Mouse (Mus musculus): ENCODE measurements around the gene Olfr726. TPM values are rescaled to one million over a fixed set of nuclear protein-coding genes. Genes with fewer than 3 reads are reported as not detected.
A peak's percentile ranks its signal among the peaks of the same experiment; 100 is the strongest.

Gene Olfr726
- polyA plus RNA-seq (2014; fragmentation: Nextera tagmentation; extraction: Ambion mirVana): not detected in 2 replicates

DNA sequence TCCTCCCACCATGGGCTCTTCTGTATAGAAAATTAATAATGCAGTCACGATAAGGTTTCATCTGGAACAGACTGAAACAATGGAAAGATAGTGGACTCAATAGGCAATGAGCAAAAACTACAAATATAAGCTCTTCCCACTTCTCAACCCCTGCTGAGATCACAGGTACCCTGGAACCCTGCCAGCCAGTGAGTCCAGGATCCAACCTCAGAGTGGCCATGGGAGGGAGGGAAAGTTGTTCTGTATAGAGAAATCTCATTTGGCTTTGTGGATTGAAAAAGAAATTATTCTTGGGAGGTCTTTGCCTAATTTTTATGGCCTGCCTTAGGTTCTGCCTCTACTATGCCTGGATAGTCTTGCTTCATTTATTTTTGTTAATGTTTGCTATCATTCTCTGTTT lies at the start of gene Olfr726:
Olfr726 (minus strand) TSS at position 101 of the 400 bp plus-strand sequence.
- no peak within 1 kb of the TSS for H3K9ac ChIP-seq (ENCODE audit: low read depth, low read length)
- no peaks in the 10 kb centered on the region for H3K4me1 ChIP-seq (ENCODE audit: control insufficient read depth, insufficient read depth, low read length)
- DNase-seq (ENCODE audit: low spot score) (no peak), ATAC-seq (ENCODE audit: low read depth) (no peak)
- no peak within 1 kb of the TSS for H3K4me3 ChIP-seq (ENCODE audit: low read depth, low read length)
- H3K36me3 ChIP-seq (ENCODE audit: control insufficient read depth, insufficient read depth, low read length): no peaks in the 10 kb centered on the region
- WGBS: 70% methylated on average over 1 of the region's 1 CpGs
- H3K9me3 ChIP-seq (ENCODE audit: control insufficient read depth, low read length): no peaks in the 10 kb centered on the region
- H3K4me2 ChIP-seq (ENCODE audit: low read depth, low read length): no peak within 1 kb of the TSS
- H3K27ac ChIP-seq (replicated peaks; ENCODE audit: low read depth, low read length): no peak within 1 kb of the TSS
- H3K27me3 ChIP-seq (replicated peaks; ENCODE audit: control insufficient read depth, insufficient read depth, low read length): no peaks in the 10 kb centered on the region

GRCm38 (mm10) chr14:50122886-50123285 lies 32.1 kb upstream of the Olfr726 start, which contains the start of gene Olfr727:
Gene Olfr727 (plus strand): TSS chr14:50123186.
- Histone ChIP-seq H3K36me3 (ENCODE audit: control insufficient read depth, insufficient read depth, low read length) (no peaks in the 10 kb centered on the region), H3K27me3 (replicated peaks; ENCODE audit: control insufficient read depth, insufficient read depth, low read length) (no peaks in the 10 kb centered on the region), H3K27ac (replicated peaks; ENCODE audit: low read depth, low read length) (no peak within 1 kb of the TSS), H3K4me2 (ENCODE audit: low read depth, low read length) (no peak within 1 kb of the TSS), H3K9ac (ENCODE audit: low read depth, low read length) (no peak within 1 kb of the TSS), H3K9me3 (ENCODE audit: control insufficient read depth, low read length) (no peaks in the 10 kb centered on the region), H3K4me3 (ENCODE audit: low read depth, low read length) (no peak within 1 kb of the TSS), H3K4me1 (ENCODE audit: control insufficient read depth, insufficient read depth, low read length) (no peaks in the 10 kb centered on the region)
- WGBS: 78% methylated on average over 1 of the region's 1 CpGs
- no peak for ATAC-seq (ENCODE audit: low read depth)
- DNase-seq (ENCODE audit: low spot score): no peak

DNA sequence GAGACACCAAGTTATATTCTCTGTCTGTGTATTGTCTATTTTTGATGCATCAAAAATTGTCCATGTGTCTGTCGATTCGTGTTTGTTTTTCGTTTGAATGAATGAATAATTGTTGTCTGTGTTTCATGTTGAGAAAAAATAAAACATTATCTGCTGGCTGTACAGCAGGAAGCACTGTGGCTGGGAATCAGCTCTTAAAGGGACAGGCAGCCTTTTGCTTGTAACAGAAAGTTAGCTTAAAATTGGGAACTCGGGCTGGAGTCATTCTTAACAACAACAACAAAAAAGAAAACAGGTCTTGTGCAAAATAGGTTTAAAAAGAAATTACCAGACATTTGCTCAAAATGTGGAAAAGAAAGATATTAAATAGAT lies 28.0 kb downstream of the Olfr726 start:
- no peaks in the 10 kb centered on the region for H3K9me3 ChIP-seq (ENCODE audit: control insufficient read depth, low read length)
- peak overlapping the region; percentile 74 for H3K4me3 ChIP-seq (ENCODE audit: low read depth, low read length)
- H3K27me3 ChIP-seq (replicated peaks; ENCODE audit: control insufficient read depth, insufficient read depth, low read length): no peaks in the 10 kb centered on the region
- 0 out of 2 replicates have a peak, but pooled peaks have one; percentile 16 for ATAC-seq (ENCODE audit: low read depth)
- WGBS: under 1% methylated on average over 4 of the region's 4 CpGs
- no peaks in the 10 kb centered on the region for H3K36me3 ChIP-seq (ENCODE audit: control insufficient read depth, insufficient read depth, low read length)
- H3K9ac ChIP-seq (ENCODE audit: low read depth, low read length): peak overlapping the region; percentile 71
- peak overlapping the region; percentile 75 for H3K4me2 ChIP-seq (ENCODE audit: low read depth, low read length)
- H3K27ac ChIP-seq (replicated peaks; ENCODE audit: low read depth, low read length): peak overlapping the region; percentile 91; the same call in 1 of the 2 replicates
- DNase-seq (ENCODE audit: low spot score): no peak
- H3K4me1 ChIP-seq (ENCODE audit: control insufficient read depth, insufficient read depth, low read length): no peaks in the 10 kb centered on the region

DNA sequence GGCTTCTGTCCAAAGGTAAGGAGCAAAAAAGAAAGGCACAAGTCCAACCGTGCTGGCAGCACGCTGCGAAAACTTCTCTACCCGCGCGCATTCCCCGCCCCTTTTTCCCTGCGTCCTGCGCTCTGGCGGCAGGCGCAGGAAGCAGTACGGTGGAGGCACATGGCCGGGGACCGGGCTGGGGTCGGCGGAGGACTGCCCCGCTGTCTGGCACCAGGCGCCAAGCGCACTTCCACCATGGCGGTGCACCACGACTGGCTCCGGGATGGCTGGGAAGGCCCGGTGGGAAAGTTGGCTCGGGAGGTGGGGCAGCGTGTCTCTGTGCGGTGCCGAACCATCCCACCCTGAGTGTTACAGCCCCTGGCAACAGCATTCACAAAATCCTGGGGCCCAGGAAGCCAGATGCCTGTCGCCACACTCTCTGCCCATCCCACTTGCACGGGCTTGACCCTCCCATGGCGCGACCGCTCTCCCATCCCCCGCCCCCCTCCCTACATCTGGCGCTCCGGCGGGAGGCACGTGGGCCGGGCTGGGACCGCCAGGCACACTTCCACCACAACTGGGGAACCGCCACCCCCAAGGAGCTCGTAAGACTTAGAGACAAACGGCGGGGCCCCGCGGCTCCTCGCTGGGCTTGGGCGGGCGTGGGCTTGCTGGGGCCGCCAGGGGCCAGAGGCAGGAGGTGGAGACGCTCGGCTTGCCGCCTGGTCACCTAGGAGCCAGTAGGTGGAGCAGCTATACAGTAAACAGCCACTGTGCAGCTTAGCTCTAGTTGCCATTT lies 28.6 kb downstream of the Olfr726 start:
- H3K4me3 ChIP-seq (ENCODE audit: low read depth, low read length): peak overlapping the region; percentile 74
- DNase-seq (ENCODE audit: low spot score): peak; percentile 91
- H3K36me3 ChIP-seq (ENCODE audit: control insufficient read depth, insufficient read depth, low read length): no peaks in the 10 kb centered on the region
- H3K27ac ChIP-seq (replicated peaks; ENCODE audit: low read depth, low read length): peak overlapping the region; percentile 91
- WGBS: 3% methylated on average over 38 of the region's 52 CpGs
- H3K27me3 ChIP-seq (replicated peaks; ENCODE audit: control insufficient read depth, insufficient read depth, low read length): no peaks in the 10 kb centered on the region
- ATAC-seq (ENCODE audit: low read depth): peak; percentile 95
- peak overlapping the region; percentile 71 for H3K9ac ChIP-seq (ENCODE audit: low read depth, low read length)
- H3K9me3 ChIP-seq (ENCODE audit: control insufficient read depth, low read length): no peaks in the 10 kb centered on the region
- peak overlapping the region; percentile 75 for H3K4me2 ChIP-seq (ENCODE audit: low read depth, low read length)
- no peaks in the 10 kb centered on the region for H3K4me1 ChIP-seq (ENCODE audit: control insufficient read depth, insufficient read depth, low read length)

DNA sequence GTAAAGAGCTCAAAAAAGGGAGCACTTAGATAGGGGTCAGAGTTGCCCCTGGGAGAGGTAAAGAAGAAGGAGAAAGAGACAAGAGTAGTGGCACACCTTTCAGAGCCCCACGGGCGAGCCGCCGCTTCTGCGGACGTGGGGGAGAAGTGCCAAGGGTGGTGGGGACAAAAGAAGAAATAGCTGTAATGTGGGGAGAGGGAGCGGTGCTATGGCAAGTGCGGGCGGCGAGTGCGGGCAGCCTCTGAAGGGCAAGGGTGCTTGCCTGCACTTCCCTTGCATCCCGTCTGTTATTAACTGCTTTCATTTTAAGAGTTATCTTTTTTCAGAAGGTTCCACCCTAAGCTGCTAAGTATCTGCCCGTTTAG lies 29.2 kb downstream of the Olfr726 start:
- 0% methylated on average over 8 of the region's 13 CpGs for WGBS
- Histone ChIP-seq H3K36me3 (ENCODE audit: control insufficient read depth, insufficient read depth, low read length) (no peaks in the 10 kb centered on the region), H3K4me2 (ENCODE audit: low read depth, low read length) (peak overlapping the region; percentile 75), H3K9ac (ENCODE audit: low read depth, low read length) (peak overlapping the region; percentile 71), H3K4me3 (ENCODE audit: low read depth, low read length) (peak overlapping the region; percentile 74), H3K27ac (replicated peaks; ENCODE audit: low read depth, low read length) (peak overlapping the region; percentile 91), H3K9me3 (ENCODE audit: control insufficient read depth, low read length) (no peaks in the 10 kb centered on the region), H3K4me1 (ENCODE audit: control insufficient read depth, insufficient read depth, low read length) (no peaks in the 10 kb centered on the region), H3K27me3 (replicated peaks; ENCODE audit: control insufficient read depth, insufficient read depth, low read length) (no peaks in the 10 kb centered on the region)
- no peak for DNase-seq (ENCODE audit: low spot score)
- ATAC-seq (ENCODE audit: low read depth): peak; percentile 7; the same call in 1 of the 2 replicates

DNA sequence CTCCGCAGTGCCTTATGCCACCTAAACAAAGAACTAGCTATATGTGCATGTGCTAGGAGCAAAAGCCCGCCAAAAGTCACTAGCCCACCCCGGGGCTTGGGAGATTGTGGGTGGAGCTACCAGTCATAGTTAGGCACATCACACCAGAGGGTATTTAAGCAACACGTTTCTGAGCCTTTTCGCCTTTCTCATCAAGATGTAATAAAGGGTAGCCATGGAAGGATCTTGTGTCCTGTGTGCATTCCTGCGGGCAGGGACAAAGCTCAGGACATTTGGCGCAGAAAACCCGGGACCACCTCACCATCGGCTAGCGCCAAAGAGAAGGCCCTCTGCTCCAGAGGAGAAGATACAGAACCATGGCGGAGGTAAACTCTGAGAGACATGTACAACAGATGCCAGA lies 29.6 kb downstream of the Olfr726 start:
- H3K9ac ChIP-seq (ENCODE audit: low read depth, low read length): peak overlapping the region; percentile 71
- H3K36me3 ChIP-seq (ENCODE audit: control insufficient read depth, insufficient read depth, low read length): no peaks in the 10 kb centered on the region
- DNase-seq (ENCODE audit: low spot score) (peak; percentile 15), ATAC-seq (ENCODE audit: low read depth) (no peak)
- H3K4me2 ChIP-seq (ENCODE audit: low read depth, low read length): peak overlapping the region; percentile 75
- peak overlapping the region; percentile 91; the same call in 1 of the 2 replicates for H3K27ac ChIP-seq (replicated peaks; ENCODE audit: low read depth, low read length)
- peak overlapping the region; percentile 74 for H3K4me3 ChIP-seq (ENCODE audit: low read depth, low read length)
- H3K27me3 ChIP-seq (replicated peaks; ENCODE audit: control insufficient read depth, insufficient read depth, low read length): no peaks in the 10 kb centered on the region
- no peaks in the 10 kb centered on the region for H3K4me1 ChIP-seq (ENCODE audit: control insufficient read depth, insufficient read depth, low read length)
- no peaks in the 10 kb centered on the region for H3K9me3 ChIP-seq (ENCODE audit: control insufficient read depth, low read length)
- 10% methylated on average over 11 of the region's 11 CpGs for WGBS

DNA sequence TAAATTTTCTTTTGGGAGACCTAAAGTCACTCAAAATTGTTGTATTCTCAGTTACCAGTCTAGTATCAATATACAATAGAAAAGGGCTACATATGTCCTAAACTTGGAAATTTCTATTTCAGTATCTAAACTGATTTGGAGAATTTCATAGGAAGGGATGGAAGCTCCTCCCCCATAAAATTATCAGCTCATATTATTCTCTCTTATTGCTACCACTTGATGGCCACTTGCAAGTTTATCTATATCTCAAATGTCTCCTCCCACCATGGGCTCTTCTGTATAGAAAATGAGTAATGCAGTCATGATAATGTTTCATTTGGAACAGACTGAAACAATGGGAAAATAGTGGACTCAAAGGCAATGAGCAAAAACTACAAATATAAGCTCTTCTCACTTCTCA lies 50.5 kb downstream of the Olfr726 start, which contains the start of gene Olfr725:
Olfr725 (minus strand) TSS at position 101 of the 400 bp plus-strand sequence.
- ATAC-seq (ENCODE audit: low read depth) (no peak), DNase-seq (ENCODE audit: low spot score) (no peak)
- H3K9me3 ChIP-seq (ENCODE audit: control insufficient read depth, low read length): no peaks in the 10 kb centered on the region
- no peak within 1 kb of the TSS for H3K4me3 ChIP-seq (ENCODE audit: low read depth, low read length)
- H3K27ac ChIP-seq (replicated peaks; ENCODE audit: low read depth, low read length): no peak within 1 kb of the TSS
- H3K27me3 ChIP-seq (replicated peaks; ENCODE audit: control insufficient read depth, insufficient read depth, low read length): no peaks in the 10 kb centered on the region
- no peaks in the 10 kb centered on the region for H3K4me1 ChIP-seq (ENCODE audit: control insufficient read depth, insufficient read depth, low read length)
- H3K36me3 ChIP-seq (ENCODE audit: control insufficient read depth, insufficient read depth, low read length): no peaks in the 10 kb centered on the region
- H3K4me2 ChIP-seq (ENCODE audit: low read depth, low read length): no peak within 1 kb of the TSS
- H3K9ac ChIP-seq (ENCODE audit: low read depth, low read length): no peak within 1 kb of the TSS
